9 mouse cellular contexts compared by ENCODE assay signal in the genomic region with DNA sequence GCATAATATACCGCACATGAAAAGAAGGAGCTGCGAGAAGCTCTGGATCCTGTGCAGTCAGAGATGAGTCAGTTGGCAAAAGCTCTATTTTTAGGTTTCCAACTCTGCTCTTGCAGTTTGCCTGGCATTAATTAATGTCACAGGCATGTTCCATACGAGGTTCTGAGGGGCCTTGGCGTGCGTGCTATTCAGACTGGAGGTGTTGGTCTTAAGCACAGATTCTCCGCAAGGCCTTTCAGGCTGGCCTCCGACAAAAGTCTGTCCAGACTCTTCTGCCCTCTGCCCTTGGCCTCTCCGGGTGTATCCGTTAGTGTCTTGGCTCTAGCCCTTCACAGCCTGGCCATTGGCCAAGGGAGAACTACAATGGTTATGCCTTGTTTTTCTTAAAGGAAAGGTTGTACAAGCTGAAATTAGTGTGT. TPM values are rescaled to one million over a fixed set of nuclear protein-coding genes. Genes with fewer than 3 reads are reported as not detected.
DNase-seq lines count a peak whose midpoint lies in the region; ATAC-seq lines count a peak whose summit lies in the region.
"Had no signal": no experiment of that assay in that cellular context is flagged by ENCODE, and none has a peak within 500 bp of the region (broad histone marks: within the 10 kb centered on the region; RNA-seq: fewer than 3 reads in every experiment).

No protein-coding gene starts in this region.

- no peak overlapping the region for H3K4me2 ChIP-seq in heart, embryonic 12.5 days
- no peak overlapping the region for H3K4me2 ChIP-seq in hindbrain, embryonic 13.5 days
- H3K4me2 ChIP-seq in midbrain, embryonic 13.5 days (replicated peaks), result no peak overlapping the region
- H3K4me2 ChIP-seq: liver, embryonic 15.5 days had no signal

- peak; percentile 23 for DNase-seq in NIH3T3 (ENCODE audit: low read depth)
- DNase-seq in adrenal gland, adult 8-10 months, result peak; percentile 65
- DNase-seq in layer of hippocampus, adult 18-20 months (ENCODE audit: low spot score in 2 of 2), result peak; percentile 50 to 77
- peak; percentile 22 for DNase-seq in right cerebral cortex, postnatal 14 days
- no peak for DNase-seq in thymus, postnatal 36 days

- no peaks in the 10 kb centered on the region for H3K36me3 ChIP-seq in heart, embryonic 12.5 days
- no peaks in the 10 kb centered on the region for H3K36me3 ChIP-seq in hindbrain, embryonic 13.5 days
- H3K36me3 ChIP-seq in midbrain, embryonic 13.5 days, result no peaks in the 10 kb centered on the region
- H3K36me3 ChIP-seq: liver, embryonic 15.5 days had no signal

- no peak overlapping the region for H3K4me3 ChIP-seq in heart, embryonic 12.5 days
- no peak overlapping the region for H3K4me3 ChIP-seq in hindbrain, embryonic 13.5 days
- no peak overlapping the region for H3K4me3 ChIP-seq in midbrain, embryonic 13.5 days (replicated peaks)
- H3K4me3 ChIP-seq: liver, embryonic 15.5 days had no signal

- 62% methylated on average over 9 of the region's 9 CpGs for WGBS in heart, embryonic 12.5 days
- 79% methylated on average over 9 of the region's 9 CpGs for WGBS in hindbrain, embryonic 13.5 days
- 87% methylated on average over 9 of the region's 9 CpGs for WGBS in midbrain, embryonic 13.5 days

- peaks cover 28% of the 10 kb centered on the region for H3K4me1 ChIP-seq in heart, embryonic 12.5 days (replicated peaks)
- no peaks in the 10 kb centered on the region for H3K4me1 ChIP-seq in hindbrain, embryonic 13.5 days (replicated peaks)
- H3K4me1 ChIP-seq in midbrain, embryonic 13.5 days (replicated peaks), result no peaks in the 10 kb centered on the region

- H3K9ac ChIP-seq in heart, embryonic 12.5 days, result no peak overlapping the region
- no peak overlapping the region for H3K9ac ChIP-seq in hindbrain, embryonic 13.5 days
- no peak overlapping the region for H3K9ac ChIP-seq in midbrain, embryonic 13.5 days (replicated peaks)
- H3K9ac ChIP-seq: liver, embryonic 15.5 days had no signal

- ATAC-seq in heart, embryonic 12.5 days (ENCODE audit: insufficient number of reproducible peaks, low FRiP score), result peak; percentile 61
- no peak for ATAC-seq in hindbrain, embryonic 13.5 days (ENCODE audit: low FRiP score)
- ATAC-seq in midbrain, embryonic 13.5 days, result no peak

- no peak overlapping the region for H3K27ac ChIP-seq in heart, embryonic 12.5 days (ENCODE audit: poor library complexity, severe bottlenecking)
- H3K27ac ChIP-seq in hindbrain, embryonic 13.5 days, result no peak overlapping the region
- no peak overlapping the region for H3K27ac ChIP-seq in midbrain, embryonic 13.5 days
- H3K27ac ChIP-seq: liver, embryonic 15.5 days had no signal

- no peaks in the 10 kb centered on the region for H3K27me3 ChIP-seq in heart, embryonic 12.5 days (replicated peaks)
- no peaks in the 10 kb centered on the region for H3K27me3 ChIP-seq in hindbrain, embryonic 13.5 days
- H3K27me3 ChIP-seq in midbrain, embryonic 13.5 days, result no peaks in the 10 kb centered on the region
- H3K27me3 ChIP-seq: liver, embryonic 15.5 days had no signal

- H3K9me3 ChIP-seq in heart, embryonic 12.5 days (replicated peaks), result no peaks in the 10 kb centered on the region
- no peaks in the 10 kb centered on the region for H3K9me3 ChIP-seq in hindbrain, embryonic 13.5 days
- no peaks in the 10 kb centered on the region for H3K9me3 ChIP-seq in midbrain, embryonic 13.5 days
- H3K9me3 ChIP-seq: liver, embryonic 15.5 days had no signal

RNA-seq across cellular contexts. Expression of a gene that starts 43.5 kb away (rescaled TPM):
- under 1 TPM; 0.07 to 0.27 (median 0.14) TPM for total RNA-seq in adrenal gland, adult 8-10 months (2022)
- not detected in 2 replicates for polyA plus RNA-seq in heart, embryonic 12.5 days (2016; fragmentation: Nextera tagmentation; extraction: Ambion mirVana)
- total RNA-seq in layer of hippocampus, adult 18-20 months (2021), result 10 to 100 TPM; 24.0 to 26.3 TPM
- not detected in 2 replicates for polyA plus RNA-seq in hindbrain, embryonic 13.5 days (2015; fragmentation: Nextera tagmentation; extraction: Ambion mirVana)
- polyA plus RNA-seq in midbrain, embryonic 13.5 days (2015; fragmentation: Nextera tagmentation; extraction: Ambion mirVana), result 0.01 TPM in 1 of 2 replicates, not detected in the other

Comparison
In these comparisons a context has a peak if more than half of its experiments do, and no peak if none do; other contexts are left out.
1. DNase-seq: peak in NIH3T3 (single experiment), adrenal gland, adult 8-10 months (single experiment), layer of hippocampus, adult 18-20 months (2 of 2) and right cerebral cortex, postnatal 14 days (single experiment); none in thymus, postnatal 36 days (0 of 2).